Mouse (Mus musculus) lung, embryonic 14.5 days (tissue): ENCODE results near the gene Enpp7. TPM values are rescaled to one million over a fixed set of nuclear protein-coding genes. Genes with fewer than 3 reads are reported as not detected.

Experiments used
- ATAC-seq: fragments of 200-750 bp; cut with Nextera tagmentation; 2 replicates; pipeline ENCODE4 v1.8.0; 2017; ENCODE audit warnings: mild to moderate bottlenecking, moderate TSS enrichment, moderate library complexity; ENCODE audit not compliant: insufficient read depth
- DNase-seq: peaks from one replicate; pipeline ENCODE4 v3.0.0-alpha.2; 2015
- H3K27ac ChIP-seq: fragments of 300-500 bp; sonication (generic); 2 replicates; pipeline ENCODE4 v1.5.1; 2014; ENCODE audit warnings: low read depth, mild to moderate bottlenecking, moderate library complexity
- H3K27me3 ChIP-seq: fragments of 300-500 bp; sonication (generic); 2 replicates; pipeline ENCODE4 v1.6.1; 2014; ENCODE audit warnings: low read length, control low read depth; ENCODE audit not compliant: insufficient read depth
- H3K36me3 ChIP-seq: fragments of 300-500 bp; sonication (generic); 2 replicates; pipeline ENCODE4 v1.6.1; 2014; ENCODE audit warnings: control low read depth; ENCODE audit not compliant: insufficient read depth
- H3K4me1 ChIP-seq: fragments of 300-500 bp; sonication (generic); 2 replicates; pipeline ENCODE4 v1.6.1; 2014; ENCODE audit warnings: antibody characterized with exemption, control low read depth; ENCODE audit not compliant: insufficient read depth
- H3K4me2 ChIP-seq: fragments of 300-500 bp; sonication (generic); 2 replicates; pipeline ENCODE4 v1.6.1; 2014; ENCODE audit warnings: mild to moderate bottlenecking
- H3K4me3 ChIP-seq: fragments of 300-500 bp; sonication (generic); 2 replicates; pipeline ENCODE4 v1.5.1; 2014; ENCODE audit warnings: low read depth, low read length
- H3K9ac ChIP-seq: fragments of 300-500 bp; sonication (generic); 2 replicates; pipeline ENCODE4 v1.6.1; 2014
- H3K9me3 ChIP-seq: fragments of 300-500 bp; sonication (generic); 2 replicates; pipeline ENCODE4 v1.6.1; 2016; ENCODE audit warnings: low read depth, low read length, control low read depth
- CTCF ChIP-seq: IDR thresholded peaks from 2 replicates; pipeline ENCODE4 v1.5.1; 2016; ENCODE audit warnings: antibody characterized with exemption, low read depth
- WGBS: fragments of 180-500 bp; shearing (Covaris S2); extraction: QIAGEN DNeasy Blood & Tissue Kit; methylation state at CpG from one replicate; pipeline ENCODE4 v1.1.7; 2014; 5-methylcytosine and 5-hydroxymethylcytosine counted together
- polyA plus RNA-seq: library from polyadenylated mRNA; unstranded; fragments of >200 nt; fragmentation: Nextera tagmentation; extraction: Ambion mirVana; gene quantifications from 2 replicates; pipeline ENCODE4 v1.2.1, GENCODE M21; 2014

Enpp7 gene
- polyA plus RNA-seq, 1 experiment from 2014 or later = not detected

- no peaks in the 10 kb centered on the region for H3K36me3 ChIP-seq
- no peaks in the 10 kb centered on the region for H3K27me3 ChIP-seq
- no peak overlapping the region for H3K4me3 ChIP-seq
- no peak overlapping the region for H3K9ac ChIP-seq
- H3K27ac ChIP-seq = no peak overlapping the region
- ATAC-seq (no peak), DNase-seq (no peak)
- H3K9me3 ChIP-seq = no peaks in the 10 kb centered on the region
- no peak overlapping the region for H3K4me2 ChIP-seq
- WGBS = 37% methylated on average over 4 of the region's 4 CpGs
- H3K4me1 ChIP-seq = no peaks in the 10 kb centered on the region
- TF ChIP-seq CTCF = no peak
Observed at GRCm38 (mm10) chr11:118962478-118962877, 25.5 kb upstream of the Enpp7 start.

- H3K36me3 ChIP-seq = no peaks in the 10 kb centered on the region
- no peaks in the 10 kb centered on the region for H3K4me1 ChIP-seq
- DNase-seq (no peak), ATAC-seq (no peak)
- H3K9me3 ChIP-seq = no peaks in the 10 kb centered on the region
- WGBS = 81% methylated on average over 5 of the region's 5 CpGs
- no peaks in the 10 kb centered on the region for H3K27me3 ChIP-seq
- no peak overlapping the region for H3K27ac ChIP-seq
- H3K4me3 ChIP-seq = no peak overlapping the region
- H3K4me2 ChIP-seq = no peak overlapping the region
- TF ChIP-seq CTCF = no peak
- no peak overlapping the region for H3K9ac ChIP-seq
Observed at GRCm38 (mm10) chr11:118963926-118964325, 24.1 kb upstream of the Enpp7 start.

- Histone ChIP-seq H3K27me3 (no peaks in the 10 kb centered on the region), H3K27ac (no peak overlapping the region), H3K4me3 (no peak overlapping the region), H3K4me2 (no peak overlapping the region), H3K4me1 (no peaks in the 10 kb centered on the region), H3K9me3 (no peaks in the 10 kb centered on the region), H3K9ac (no peak overlapping the region), H3K36me3 (no peaks in the 10 kb centered on the region)
- TF ChIP-seq CTCF = no peak
- ATAC-seq (no peak), DNase-seq (no peak)
- WGBS = 50% methylated on average over 7 of the region's 7 CpGs
Observed at GRCm38 (mm10) chr11:118965078-118965477, 22.9 kb upstream of the Enpp7 start.

- peak; percentile 94 for TF ChIP-seq CTCF
- Histone ChIP-seq H3K27ac (no peak overlapping the region), H3K9ac (no peak overlapping the region), H3K9me3 (no peaks in the 10 kb centered on the region), H3K36me3 (no peaks in the 10 kb centered on the region), H3K4me1 (no peaks in the 10 kb centered on the region), H3K4me3 (no peak overlapping the region), H3K4me2 (no peak overlapping the region), H3K27me3 (peaks cover 11% of the 10 kb centered on the region; the same call in 1 of the 2 replicates)
- 28% methylated on average over 20 of the region's 20 CpGs for WGBS
- DNase-seq = peak; percentile 57
- ATAC-seq = no peak
Observed at GRCm38 (mm10) chr11:118971470-118972034, 16.4 kb upstream of the Enpp7 start.

GRCm38 (mm10) chr11:118972431-118973377 is 15.3 kb upstream of the Enpp7 start:
- 33% methylated on average over 18 of the region's 18 CpGs for WGBS

GRCm38 (mm10) chr11:118974340-118974739 is 13.6 kb upstream of the Enpp7 start:
- TF ChIP-seq CTCF = no peak
- H3K4me1 ChIP-seq = no peaks in the 10 kb centered on the region
- H3K36me3 ChIP-seq = no peaks in the 10 kb centered on the region
- DNase-seq (no peak), ATAC-seq (no peak)
- H3K4me3 ChIP-seq = no peak overlapping the region
- no peak overlapping the region for H3K27ac ChIP-seq
- no peak overlapping the region for H3K9ac ChIP-seq
- H3K9me3 ChIP-seq = no peaks in the 10 kb centered on the region
- H3K4me2 ChIP-seq = no peak overlapping the region
- H3K27me3 ChIP-seq = peaks cover 15% of the 10 kb centered on the region
- 74% methylated on average over 7 of the region's 7 CpGs for WGBS

More at GRCm38 (mm10) chr11:118972431-118973377, 15.3 kb upstream of the Enpp7 start:
- H3K9ac ChIP-seq = no peak overlapping the region
- H3K9me3 ChIP-seq = no peaks in the 10 kb centered on the region
- H3K4me1 ChIP-seq = no peaks in the 10 kb centered on the region
- DNase-seq (no peak), ATAC-seq (no peak)
- TF ChIP-seq CTCF = no peak
- no peaks in the 10 kb centered on the region for H3K36me3 ChIP-seq
- no peak overlapping the region for H3K27ac ChIP-seq
- H3K4me2 ChIP-seq = no peak overlapping the region
- peaks cover 11% of the 10 kb centered on the region; the same call in 1 of the 2 replicates for H3K27me3 ChIP-seq
- H3K4me3 ChIP-seq = no peak overlapping the region

GRCm38 (mm10) chr11:118975427-118975826 is 12.6 kb upstream of the Enpp7 start:
- no peak overlapping the region for H3K4me2 ChIP-seq

More at GRCm38 (mm10) chr11:118975427-118975826, 12.6 kb upstream of the Enpp7 start:
- no peaks in the 10 kb centered on the region for H3K4me1 ChIP-seq
- ATAC-seq = no peak
- H3K9ac ChIP-seq = no peak overlapping the region
- H3K9me3 ChIP-seq = no peaks in the 10 kb centered on the region
- WGBS = 2% methylated on average over 10 of the region's 10 CpGs
- no peak overlapping the region for H3K27ac ChIP-seq
- H3K27me3 ChIP-seq = peaks cover 17% of the 10 kb centered on the region
- peak; percentile 93 for DNase-seq
- peak; percentile 92 for TF ChIP-seq CTCF
- H3K36me3 ChIP-seq = no peaks in the 10 kb centered on the region
- H3K4me3 ChIP-seq = no peak overlapping the region
